Mouse (Mus musculus) testis, adult 2 months (tissue): ENCODE measurements around the gene Ift88. TPM values are rescaled to one million over a fixed set of nuclear protein-coding genes. Genes with fewer than 3 reads are reported as not detected.
A peak's percentile ranks its signal among the peaks of the same experiment; 100 is the strongest.

Experiments
- H3K27ac ChIP-seq: fragments of 200-500 bp; 2 replicates; pipeline ENCODE4 v1.5.1; 2012; ENCODE audit warnings: low read depth, low read length; ENCODE audit not compliant: control insufficient read depth, insufficient read depth
- H3K27me3 ChIP-seq: fragments of 200-500 bp; 2 replicates; pipeline ENCODE4 v1.6.1; 2012; ENCODE audit warnings: mild to moderate bottlenecking, low read length, moderate library complexity; ENCODE audit not compliant: control insufficient read depth, insufficient read depth
- H3K36me3 ChIP-seq: fragments of 200-500 bp; 2 replicates; pipeline ENCODE4 v1.6.1; 2012; ENCODE audit warnings: mild to moderate bottlenecking, low read length; ENCODE audit not compliant: control insufficient read depth, insufficient read depth
- H3K4me1 ChIP-seq: fragments of 200-500 bp; 2 replicates; pipeline ENCODE4 v1.6.1; 2012; ENCODE audit warnings: low read length; ENCODE audit not compliant: control insufficient read depth, insufficient read depth
- H3K4me3 ChIP-seq: fragments of 200-500 bp; 2 replicates; pipeline ENCODE4 v1.5.1; 2012; ENCODE audit warnings: low read depth, mild to moderate bottlenecking, low read length, moderate library complexity, mixed read lengths; ENCODE audit not compliant: control insufficient read depth
- CTCF ChIP-seq: fragments of 200-500 bp; IDR thresholded peaks from 2 replicates; pipeline ENCODE4 v1.5.1; 2012; ENCODE audit warnings: low read depth, mild to moderate bottlenecking, inconsistent platforms, low read length, moderate library complexity; ENCODE audit not compliant: control insufficient read depth, insufficient read depth, insufficient replicate concordance
- POLR2A ChIP-seq: fragments of 200-500 bp; IDR thresholded peaks from 2 replicates; pipeline ENCODE4 v1.6.1; 2012; ENCODE audit warnings: low read depth, mild to moderate bottlenecking, inconsistent platforms, low read length, moderate library complexity; ENCODE audit not compliant: control insufficient read depth
- polyA plus RNA-seq: library from polyadenylated mRNA; depleted of rRNA; stranded (reverse); fragments of >200 nt; gene quantifications from 2 replicates; pipeline ENCODE4 v1.2.3, GENCODE M21; 2012

The Ift88 gene
- polyA plus RNA-seq, 1 experiment: 27.3 TPM

- Histone ChIP-seq H3K36me3 (no peaks in the 10 kb centered on the region), H3K27ac (no peak overlapping the region), H3K4me3 (peak overlapping the region; percentile 48), H3K4me1 (peaks cover 5% of the 10 kb centered on the region), H3K27me3 (no peaks in the 10 kb centered on the region)
- TF ChIP-seq POLR2A (no peak), CTCF (no peak)
Measured at GRCm38 (mm10) chr14:57407039-57407987, 16.5 kb upstream of the Ift88 start.

- Histone ChIP-seq H3K4me1 (peaks cover 5% of the 10 kb centered on the region), H3K27me3 (no peaks in the 10 kb centered on the region), H3K27ac (no peak overlapping the region), H3K4me3 (no peak overlapping the region), H3K36me3 (no peaks in the 10 kb centered on the region)
- TF ChIP-seq CTCF (no peak), POLR2A (no peak)
Measured at GRCm38 (mm10) chr14:57408100-57408499, 15.8 kb upstream of the Ift88 start.

- Histone ChIP-seq H3K36me3 (no peaks in the 10 kb centered on the region), H3K4me1 (peaks cover 5% of the 10 kb centered on the region), H3K27ac (no peak overlapping the region), H3K4me3 (no peak overlapping the region), H3K27me3 (no peaks in the 10 kb centered on the region)
- TF ChIP-seq CTCF (no peak), POLR2A (no peak)
Measured at GRCm38 (mm10) chr14:57409106-57409505, 14.8 kb upstream of the Ift88 start.

GRCm38 (mm10) chr14:57412166-57412565 is 11.7 kb upstream of the Ift88 start:
- peaks cover 5% of the 10 kb centered on the region for H3K4me1 ChIP-seq
- no peak overlapping the region for H3K27ac ChIP-seq
- no peaks in the 10 kb centered on the region for H3K36me3 ChIP-seq
- H3K4me3 ChIP-seq: peak overlapping the region; percentile 8
- no peaks in the 10 kb centered on the region for H3K27me3 ChIP-seq
- TF ChIP-seq CTCF (no peak), POLR2A (no peak)

DNA sequence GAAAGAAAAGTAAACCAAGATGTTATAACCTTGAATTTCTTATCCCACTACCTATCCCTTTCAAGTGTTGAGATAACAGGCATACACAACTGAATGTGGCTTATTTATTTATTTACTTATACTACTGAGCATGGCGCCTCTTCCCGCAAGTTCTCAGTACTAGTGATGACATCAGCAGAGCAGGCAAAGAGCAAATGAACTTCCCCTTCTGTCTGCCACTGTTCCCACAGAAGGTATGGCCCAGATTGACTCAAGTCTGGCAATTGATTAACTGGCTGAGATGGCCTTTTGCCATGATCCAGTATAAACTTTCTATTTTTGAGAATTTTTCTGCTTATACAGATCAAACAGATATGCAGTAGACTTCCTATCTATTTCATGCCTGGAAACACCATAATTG is 6.7 kb upstream of the Ift88 start:
- H3K27me3 ChIP-seq: no peaks in the 10 kb centered on the region
- TF ChIP-seq POLR2A (no peak), CTCF (no peak)
- no peaks in the 10 kb centered on the region; the same call in 1 of the 2 replicates for H3K4me1 ChIP-seq
- H3K36me3 ChIP-seq: no peaks in the 10 kb centered on the region
- no peak overlapping the region for H3K27ac ChIP-seq
- no peak overlapping the region for H3K4me3 ChIP-seq

DNA sequence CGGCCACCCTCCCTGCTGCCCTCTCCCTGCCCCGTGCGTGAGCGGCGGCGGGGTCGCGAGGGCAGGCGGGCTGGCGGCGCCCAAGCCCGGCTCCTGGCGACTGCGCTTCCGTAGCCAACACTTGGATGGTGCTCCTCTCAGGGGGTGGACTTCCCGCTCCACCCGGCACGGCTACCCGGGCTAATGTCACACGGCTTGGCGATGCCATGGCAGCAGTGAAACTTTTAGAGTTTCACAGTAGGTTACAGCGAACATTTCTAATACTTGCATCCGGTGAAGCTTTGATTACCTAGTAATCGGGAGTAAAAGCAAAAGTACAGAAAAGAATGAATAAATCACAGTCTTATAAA is 325 bp downstream of the Ift88 start:
- no peak for TF ChIP-seq POLR2A
- TF ChIP-seq CTCF: no peak
- peak overlapping the region; percentile 73 for H3K27ac ChIP-seq
- H3K27me3 ChIP-seq: no peaks in the 10 kb centered on the region
- H3K36me3 ChIP-seq: no peaks in the 10 kb centered on the region
- no peaks in the 10 kb centered on the region for H3K4me1 ChIP-seq
- peak overlapping the region; percentile 96 for H3K4me3 ChIP-seq

GRCm38 (mm10) chr14:57430451-57430850 is 6.6 kb downstream of the Ift88 start:
- H3K27ac ChIP-seq: no peak overlapping the region
- H3K27me3 ChIP-seq: no peaks in the 10 kb centered on the region
- no peaks in the 10 kb centered on the region; the same call in 1 of the 2 replicates for H3K36me3 ChIP-seq
- no peak for TF ChIP-seq CTCF
- TF ChIP-seq POLR2A: no peak
- no peaks in the 10 kb centered on the region for H3K4me1 ChIP-seq
- H3K4me3 ChIP-seq: no peak overlapping the region
